Mouse (Mus musculus) testis, adult 2 months (tissue): ENCODE results near the gene Gm20388. TPM values are rescaled to one million over a fixed set of nuclear protein-coding genes. Genes with fewer than 3 reads are reported as not detected.

Source experiments
- H3K27ac ChIP-seq: fragments of 200-500 bp; 2 replicates; pipeline ENCODE4 v1.5.1; 2012; ENCODE audit warnings: low read depth, low read length; ENCODE audit not compliant: control insufficient read depth, insufficient read depth
- H3K27me3 ChIP-seq: fragments of 200-500 bp; 2 replicates; pipeline ENCODE4 v1.6.1; 2012; ENCODE audit warnings: mild to moderate bottlenecking, low read length, moderate library complexity; ENCODE audit not compliant: control insufficient read depth, insufficient read depth
- H3K36me3 ChIP-seq: fragments of 200-500 bp; 2 replicates; pipeline ENCODE4 v1.6.1; 2012; ENCODE audit warnings: mild to moderate bottlenecking, low read length; ENCODE audit not compliant: control insufficient read depth, insufficient read depth
- H3K4me1 ChIP-seq: fragments of 200-500 bp; 2 replicates; pipeline ENCODE4 v1.6.1; 2012; ENCODE audit warnings: low read length; ENCODE audit not compliant: control insufficient read depth, insufficient read depth
- H3K4me3 ChIP-seq: fragments of 200-500 bp; 2 replicates; pipeline ENCODE4 v1.5.1; 2012; ENCODE audit warnings: low read depth, mild to moderate bottlenecking, low read length, moderate library complexity, mixed read lengths; ENCODE audit not compliant: control insufficient read depth
- CTCF ChIP-seq: fragments of 200-500 bp; IDR thresholded peaks from 2 replicates; pipeline ENCODE4 v1.5.1; 2012; ENCODE audit warnings: low read depth, mild to moderate bottlenecking, inconsistent platforms, low read length, moderate library complexity; ENCODE audit not compliant: control insufficient read depth, insufficient read depth, insufficient replicate concordance
- POLR2A ChIP-seq: fragments of 200-500 bp; IDR thresholded peaks from 2 replicates; pipeline ENCODE4 v1.6.1; 2012; ENCODE audit warnings: low read depth, mild to moderate bottlenecking, inconsistent platforms, low read length, moderate library complexity; ENCODE audit not compliant: control insufficient read depth
- polyA plus RNA-seq: library from polyadenylated mRNA; depleted of rRNA; stranded (reverse); fragments of >200 nt; gene quantifications from 2 replicates; pipeline ENCODE4 v1.2.3, GENCODE M21; 2012

Gm20388 gene
- polyA plus RNA-seq, 1 experiment = 5.6 TPM

DNA sequence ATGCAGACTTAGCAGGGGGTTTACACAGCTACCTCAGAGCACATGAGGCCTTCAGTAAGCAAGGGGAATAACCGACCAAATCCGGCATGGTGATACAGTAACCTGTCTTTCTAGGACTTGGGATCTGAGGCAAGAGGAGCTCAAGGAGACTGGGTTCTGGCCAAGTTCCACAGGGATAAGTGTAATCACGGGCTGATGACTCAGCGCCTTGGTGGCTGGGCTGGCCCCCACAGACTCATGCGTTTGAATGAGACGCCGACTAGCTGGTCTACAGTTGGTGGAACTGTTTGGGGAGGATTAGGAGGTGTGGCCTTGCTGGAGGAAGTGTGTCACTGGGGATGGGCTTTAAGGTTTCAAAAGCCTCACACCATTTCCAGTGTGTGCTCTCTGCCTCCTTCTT is 428.0 kb downstream of the Gm20388 start:
- Histone ChIP-seq H3K27ac (no peak overlapping the region), H3K4me3 (no peak overlapping the region), H3K27me3 (no peaks in the 10 kb centered on the region), H3K4me1 (peaks cover 5% of the 10 kb centered on the region), H3K36me3 (no peaks in the 10 kb centered on the region)
- TF ChIP-seq POLR2A (no peak), CTCF (no peak)

DNA sequence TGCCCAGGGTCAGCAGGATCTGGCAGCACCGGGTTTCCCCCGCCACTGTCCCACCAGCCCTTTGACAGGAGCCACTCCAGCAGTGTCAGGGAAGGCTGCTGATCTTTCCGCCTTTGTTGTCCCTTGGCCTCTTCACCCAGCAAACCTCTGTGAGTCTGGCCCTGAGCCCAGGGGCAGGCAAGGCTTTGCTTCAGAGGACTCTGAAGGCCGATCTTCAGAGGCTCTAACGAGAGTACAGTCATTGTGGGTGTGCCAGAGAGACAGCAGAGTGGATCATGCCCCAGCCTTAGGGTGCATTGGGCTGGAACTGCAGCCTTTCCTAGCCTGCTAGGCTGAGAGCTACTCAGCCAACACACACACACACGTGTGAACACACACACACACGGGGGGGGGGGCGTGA is 429.1 kb downstream of the Gm20388 start:
- H3K27ac ChIP-seq = no peak overlapping the region
- peaks cover 5% of the 10 kb centered on the region for H3K4me1 ChIP-seq
- no peaks in the 10 kb centered on the region for H3K27me3 ChIP-seq

DNA sequence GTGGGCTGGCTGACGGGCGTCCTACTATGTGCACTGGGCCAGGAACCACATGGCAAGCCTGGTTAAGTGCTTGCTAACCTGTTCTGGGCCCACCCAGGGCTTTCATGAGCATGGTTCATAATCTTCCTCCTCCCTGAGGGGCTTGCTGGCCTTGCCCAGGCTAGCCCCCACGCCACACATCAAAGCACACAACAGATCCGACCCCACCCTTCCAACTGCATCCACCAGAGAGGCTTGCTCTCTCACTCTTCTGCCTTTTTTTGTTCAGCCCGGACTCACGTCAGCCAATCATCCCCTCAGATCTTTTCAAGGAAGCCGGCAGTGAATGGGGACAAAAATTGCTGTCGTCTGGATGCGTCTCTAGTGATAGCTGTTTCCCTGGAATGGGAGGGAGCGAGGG is 430.5 kb downstream of the Gm20388 start:
- Histone ChIP-seq H3K27me3 (no peaks in the 10 kb centered on the region), H3K4me1 (peaks cover 3% of the 10 kb centered on the region), H3K4me3 (no peak overlapping the region), H3K27ac (no peak overlapping the region), H3K36me3 (no peaks in the 10 kb centered on the region)
- TF ChIP-seq CTCF = no peak
- no peak for TF ChIP-seq POLR2A

More for the DNA sequence above, 429.1 kb downstream of the Gm20388 start:
- no peak for TF ChIP-seq CTCF
- TF ChIP-seq POLR2A = no peak
- Histone ChIP-seq H3K4me3 (no peak overlapping the region), H3K36me3 (no peaks in the 10 kb centered on the region)

DNA sequence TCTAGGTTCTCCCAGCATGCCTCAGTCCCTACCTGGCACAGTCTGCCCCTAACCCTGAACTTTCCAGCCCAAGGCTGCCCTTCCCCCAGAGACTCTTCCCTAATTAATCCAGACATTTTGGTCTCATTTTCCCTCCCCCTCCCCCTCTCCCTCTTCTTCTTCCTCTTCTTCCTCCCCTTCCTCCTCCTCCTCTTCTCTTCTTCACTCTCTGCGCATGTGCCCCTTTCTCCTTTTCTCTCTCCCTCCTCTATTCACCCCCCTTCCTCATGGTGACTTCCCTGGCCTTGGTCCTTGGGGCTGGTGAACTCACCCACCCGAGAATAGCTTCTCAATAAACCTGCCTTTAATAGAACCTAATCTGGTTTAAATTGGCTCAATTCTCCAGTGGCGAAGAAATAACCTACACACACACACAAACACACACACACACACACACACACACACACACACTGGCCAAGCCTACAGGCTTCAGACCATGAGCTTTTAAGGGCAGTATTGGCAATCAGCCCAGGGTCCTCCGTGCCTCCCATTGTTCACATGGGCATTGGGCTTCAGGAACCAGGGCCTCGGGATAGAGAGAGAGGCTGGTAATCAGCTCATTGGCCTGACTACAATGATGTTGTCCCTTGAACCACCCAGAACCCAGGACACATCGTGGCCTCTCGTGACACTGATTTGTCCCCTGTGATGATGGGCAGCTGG is 432.4 kb downstream of the Gm20388 start:
- no peak for TF ChIP-seq POLR2A
- no peak for TF ChIP-seq CTCF
- H3K27me3 ChIP-seq = no peaks in the 10 kb centered on the region
- no peak overlapping the region for H3K4me3 ChIP-seq
- no peaks in the 10 kb centered on the region for H3K4me1 ChIP-seq
- H3K27ac ChIP-seq = no peak overlapping the region
- no peaks in the 10 kb centered on the region for H3K36me3 ChIP-seq

DNA sequence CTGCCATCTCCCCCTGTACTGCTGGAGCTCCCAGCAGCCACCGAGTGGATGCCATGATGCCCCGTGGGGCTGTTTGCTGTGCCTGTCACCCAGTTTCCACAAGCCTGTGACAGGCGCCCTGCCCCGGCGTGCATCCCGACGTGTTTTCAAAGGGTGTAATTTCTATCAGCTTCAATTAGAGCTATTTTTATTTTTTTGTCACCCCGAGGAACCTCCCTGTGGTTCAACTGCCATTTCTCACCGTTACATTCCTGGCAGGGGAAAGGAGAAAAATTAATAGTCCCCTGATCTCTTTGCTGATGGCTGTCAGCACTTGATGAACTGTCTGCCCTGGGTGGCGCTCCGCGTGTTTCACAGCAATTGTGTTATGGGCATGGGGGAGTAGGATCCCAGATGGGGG is 432.9 kb downstream of the Gm20388 start:
- Histone ChIP-seq H3K27ac (no peak overlapping the region), H3K27me3 (no peaks in the 10 kb centered on the region), H3K36me3 (no peaks in the 10 kb centered on the region), H3K4me3 (no peak overlapping the region), H3K4me1 (no peaks in the 10 kb centered on the region)
- TF ChIP-seq POLR2A (no peak), CTCF (no peak)

DNA sequence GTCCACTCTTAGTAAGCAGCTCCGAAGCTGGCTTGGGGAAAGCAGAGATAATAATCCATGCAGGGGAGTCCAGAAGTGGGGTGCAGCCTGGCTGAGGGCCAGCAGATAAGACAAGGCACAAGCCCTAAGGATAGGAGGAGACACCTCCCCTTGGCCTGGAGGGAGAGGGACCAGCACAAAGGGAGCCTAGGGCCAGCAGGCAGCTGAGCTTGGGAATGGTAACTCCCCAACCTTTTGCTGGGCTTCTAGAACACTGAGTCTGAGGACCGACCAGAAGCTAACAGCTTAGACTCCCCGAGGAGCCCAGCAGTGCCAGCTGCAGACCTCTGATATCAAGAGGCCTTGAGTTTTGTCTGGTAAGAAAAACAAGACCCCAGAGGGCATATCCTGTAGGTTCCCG is 433.5 kb downstream of the Gm20388 start:
- H3K4me3 ChIP-seq = no peak overlapping the region
- no peak overlapping the region for H3K27ac ChIP-seq
- H3K27me3 ChIP-seq = no peaks in the 10 kb centered on the region
- no peak for TF ChIP-seq CTCF
- no peak for TF ChIP-seq POLR2A
- H3K4me1 ChIP-seq = no peaks in the 10 kb centered on the region
- no peaks in the 10 kb centered on the region for H3K36me3 ChIP-seq

DNA sequence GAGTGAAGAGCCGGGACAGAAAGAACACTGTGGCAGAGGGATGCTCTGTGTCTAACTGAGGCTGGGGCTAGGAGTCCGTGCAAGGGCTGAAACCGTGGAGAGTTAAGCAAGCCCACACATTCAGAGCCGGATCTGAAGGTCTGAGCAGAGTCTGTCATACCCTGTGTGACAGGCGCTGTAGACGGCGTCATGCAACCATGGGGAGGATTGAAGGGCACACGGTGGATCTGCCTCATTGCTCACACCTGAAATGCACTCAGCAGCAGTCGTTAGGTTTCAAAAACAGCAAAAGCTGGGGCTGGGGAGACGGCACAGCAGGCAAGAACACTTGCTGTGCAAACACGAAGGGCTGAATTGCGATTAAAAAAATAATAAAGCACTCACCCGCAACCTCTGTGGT is 433.9 kb downstream of the Gm20388 start:
- no peak overlapping the region for H3K4me3 ChIP-seq
- H3K27ac ChIP-seq = no peak overlapping the region
- H3K36me3 ChIP-seq = no peaks in the 10 kb centered on the region
- H3K27me3 ChIP-seq = no peaks in the 10 kb centered on the region
- no peak for TF ChIP-seq CTCF
- no peak for TF ChIP-seq POLR2A
- H3K4me1 ChIP-seq = no peaks in the 10 kb centered on the region
